Mouse (Mus musculus) splenic B cell, adult 2 months (primary cell): ENCODE data around the gene Sox5.

Experiments
- DNase-seq: peaks from one replicate; pipeline ENCODE4 v3.0.0-alpha.2; 2011; ENCODE audit warnings: low read depth, low spot score
- H3K27me3 ChIP-seq: 2 replicates; pipeline ENCODE4 v1.6.1; 2012; ENCODE audit warnings: mild to moderate bottlenecking, low read length, moderate library complexity, mixed read lengths; ENCODE audit not compliant: control insufficient read depth, poor library complexity, insufficient read depth, severe bottlenecking
- H3K36me3 ChIP-seq: 2 replicates; pipeline ENCODE4 v1.6.1; 2012; ENCODE audit warnings: mild to moderate bottlenecking, low read length, moderate library complexity, mixed read lengths; ENCODE audit not compliant: control insufficient read depth, poor library complexity, insufficient read depth, severe bottlenecking

Sox5 gene

DNA sequence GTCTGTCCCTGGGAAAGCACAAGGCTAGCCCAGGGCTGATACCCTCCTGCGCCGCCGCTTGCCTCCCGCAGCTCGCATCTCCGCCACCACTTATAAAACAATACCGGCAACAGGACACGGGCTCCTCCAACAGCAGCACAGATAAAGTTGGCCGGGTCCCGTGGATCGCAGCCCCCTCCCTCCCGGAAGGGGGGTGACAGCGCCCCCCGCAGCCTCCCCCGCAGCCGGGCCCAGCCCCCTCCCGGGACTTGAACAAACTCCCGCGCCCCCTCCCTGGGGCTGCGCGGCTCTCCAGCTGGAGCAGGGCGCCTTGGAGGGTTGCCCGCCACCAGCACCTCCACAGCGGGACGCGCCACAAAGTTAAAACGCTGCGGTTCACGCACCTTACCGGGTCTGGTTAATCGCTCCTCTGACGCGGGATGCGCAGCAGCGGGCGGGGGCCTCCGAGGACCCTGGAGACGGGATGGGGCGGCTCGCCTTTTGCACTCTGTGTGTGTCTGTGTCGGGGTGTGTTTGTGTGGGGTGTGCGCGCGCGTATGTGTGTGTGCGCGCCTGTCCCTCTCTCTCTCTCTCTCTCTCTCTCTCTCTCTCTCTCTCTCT, at the start of gene Sox5:
Gene Sox5, minus strand, starts transcription at position 547 of the 600 bp plus-strand sequence.
- H3K27me3 ChIP-seq, result peaks cover 6% of the 10 kb centered on the region
- peak; percentile 49 for DNase-seq
- no peaks in the 10 kb centered on the region for H3K36me3 ChIP-seq

DNA sequence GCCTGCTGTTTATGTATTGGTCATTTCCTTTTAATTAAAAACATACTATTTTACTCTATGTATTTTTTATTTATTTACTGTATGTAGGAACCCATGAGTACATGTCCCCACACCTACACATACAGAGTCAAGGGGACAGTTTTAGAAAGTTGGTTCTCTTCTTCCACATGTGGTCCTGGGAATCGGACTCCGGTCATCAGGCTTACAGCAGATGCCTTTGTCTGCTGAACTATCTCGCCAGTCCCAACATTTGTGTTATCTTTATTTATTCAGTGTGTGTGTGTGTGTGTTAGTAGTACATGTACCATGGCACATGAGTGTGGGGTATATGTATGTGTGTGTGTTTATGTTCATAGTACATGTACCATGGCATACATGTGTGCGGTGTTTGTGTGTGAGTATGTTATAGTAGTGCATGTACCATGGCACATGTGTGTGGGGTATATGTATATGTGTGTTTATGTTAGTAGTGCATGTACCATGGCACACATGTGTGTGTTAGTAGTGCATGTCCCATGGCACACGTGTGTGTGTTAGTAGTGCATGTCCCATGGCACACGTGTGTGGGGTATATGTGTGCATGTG, 43.3 kb upstream of the Sox5 start:
- no peak for DNase-seq
- H3K36me3 ChIP-seq, result no peaks in the 10 kb centered on the region
- H3K27me3 ChIP-seq, result no peaks in the 10 kb centered on the region

DNA sequence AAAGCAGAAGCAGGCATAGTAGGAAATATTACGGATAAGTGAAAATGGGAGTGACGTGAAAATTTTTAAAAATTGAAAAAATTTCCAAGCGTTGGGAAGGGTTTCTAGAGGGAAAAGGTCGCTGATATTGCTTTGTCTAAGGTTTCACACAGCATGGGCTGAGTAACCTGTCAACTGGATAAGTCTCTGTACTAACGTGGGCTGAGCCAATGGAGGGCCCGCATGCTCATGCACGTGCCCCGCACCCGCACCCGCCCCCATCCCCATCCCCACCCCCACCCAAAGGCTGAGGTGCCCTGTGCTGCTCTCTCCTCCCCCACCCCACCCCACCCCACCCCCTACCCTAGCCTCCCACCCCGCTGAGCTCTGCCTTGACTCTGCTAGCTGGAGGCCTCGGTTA, 42.4 kb upstream of the Sox5 start:
- Histone ChIP-seq H3K36me3 (no peaks in the 10 kb centered on the region), H3K27me3 (no peaks in the 10 kb centered on the region)
- DNase-seq, result no peak

DNA sequence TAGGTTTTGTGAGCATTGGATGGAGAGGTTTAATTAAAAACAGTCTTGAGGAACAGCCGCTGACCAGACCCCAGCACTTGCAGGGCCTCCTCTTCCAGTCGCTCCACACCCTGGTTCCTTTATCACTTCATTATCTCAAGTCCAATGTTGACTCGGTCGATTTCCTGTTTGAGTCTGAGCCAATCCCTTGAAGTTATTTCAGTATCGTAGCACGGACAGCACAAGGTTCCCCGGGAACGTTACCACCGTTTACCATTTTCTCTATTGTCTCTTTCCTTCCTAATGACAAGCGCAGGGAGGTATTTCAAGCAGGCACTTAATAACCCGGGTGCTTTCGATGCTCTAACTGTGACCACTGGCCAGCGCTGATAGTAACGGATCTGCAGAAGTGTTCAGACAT, 40.8 kb upstream of the Sox5 start:
- no peak for DNase-seq
- no peaks in the 10 kb centered on the region for H3K27me3 ChIP-seq

DNA sequence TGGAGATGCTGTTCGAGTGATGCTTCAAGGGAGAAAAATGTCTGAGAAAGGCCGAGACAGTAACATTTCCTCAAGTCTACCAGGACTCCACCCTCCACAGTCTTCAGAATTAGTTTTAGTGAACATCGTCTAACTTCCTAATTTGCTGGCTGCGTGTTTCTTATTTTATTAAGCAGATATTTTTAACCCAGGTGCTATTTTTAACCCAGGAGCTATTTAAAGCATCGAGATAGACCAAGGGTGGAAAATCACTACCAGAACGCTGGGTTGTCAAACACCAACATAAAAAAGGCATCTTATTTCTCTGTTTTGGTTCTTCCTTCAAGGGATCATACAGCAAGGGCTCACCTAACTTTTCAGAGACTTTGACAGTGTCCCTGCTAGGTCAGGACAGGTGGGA, 39.2 kb upstream of the Sox5 start:
- peak; percentile 54 for DNase-seq
- no peaks in the 10 kb centered on the region for H3K27me3 ChIP-seq
- H3K36me3 ChIP-seq, result no peaks in the 10 kb centered on the region

More for the DNA sequence above, 40.8 kb upstream of the Sox5 start:
- H3K36me3 ChIP-seq, result no peaks in the 10 kb centered on the region

DNA sequence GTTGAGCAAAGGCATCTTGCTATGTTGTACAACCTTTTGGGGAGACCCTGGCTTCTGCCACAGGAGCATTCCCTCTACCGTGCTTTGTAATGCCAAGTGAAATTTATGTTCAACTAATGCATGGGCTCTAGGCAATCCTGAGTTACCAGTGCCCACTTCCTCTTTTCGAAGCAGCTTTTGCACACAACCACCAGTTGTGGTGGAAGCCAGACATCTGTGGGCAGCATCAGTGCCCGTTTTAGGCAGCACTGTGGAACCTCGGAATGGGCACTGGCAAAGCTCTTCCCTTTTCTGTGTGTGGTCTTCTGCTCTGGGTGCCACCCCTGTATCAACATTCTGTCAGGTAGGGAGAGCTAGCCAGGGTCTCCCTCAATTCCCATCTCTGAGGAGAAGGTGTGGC, 36.2 kb upstream of the Sox5 start:
- no peaks in the 10 kb centered on the region for H3K27me3 ChIP-seq
- H3K36me3 ChIP-seq, result no peaks in the 10 kb centered on the region
- peak; percentile 77 for DNase-seq

DNA sequence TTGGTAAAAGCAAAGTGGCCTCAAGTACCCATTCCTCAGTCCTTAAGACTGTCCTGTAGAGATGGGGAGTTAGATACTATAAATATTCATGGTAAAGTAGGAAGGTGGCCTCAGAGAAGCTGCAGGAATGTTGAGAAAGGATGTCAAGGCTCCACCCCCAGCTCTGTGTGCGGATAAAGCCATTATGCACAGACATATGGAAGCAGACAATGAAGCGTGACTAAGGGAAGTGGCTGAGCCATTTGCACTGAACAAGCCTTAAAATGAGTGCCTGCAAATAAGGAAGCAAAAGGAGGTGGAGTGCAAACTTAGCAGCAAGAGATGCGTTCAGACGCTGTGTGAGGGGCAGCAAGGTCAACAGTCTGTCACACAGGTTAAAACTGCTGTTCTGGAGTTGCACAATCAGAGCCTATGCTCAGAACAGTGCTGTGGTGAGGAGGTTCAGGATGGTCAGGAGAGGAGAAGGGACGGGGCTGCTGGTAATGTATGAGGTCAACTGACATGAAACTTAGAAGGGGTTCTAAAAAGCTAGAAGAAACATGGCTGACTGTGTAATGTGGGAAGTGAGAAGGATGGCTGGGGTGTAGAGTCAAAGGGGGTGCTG, 35.7 kb upstream of the Sox5 start:
- no peaks in the 10 kb centered on the region for H3K36me3 ChIP-seq
- DNase-seq, result peak; percentile 47
- H3K27me3 ChIP-seq, result no peaks in the 10 kb centered on the region

DNA sequence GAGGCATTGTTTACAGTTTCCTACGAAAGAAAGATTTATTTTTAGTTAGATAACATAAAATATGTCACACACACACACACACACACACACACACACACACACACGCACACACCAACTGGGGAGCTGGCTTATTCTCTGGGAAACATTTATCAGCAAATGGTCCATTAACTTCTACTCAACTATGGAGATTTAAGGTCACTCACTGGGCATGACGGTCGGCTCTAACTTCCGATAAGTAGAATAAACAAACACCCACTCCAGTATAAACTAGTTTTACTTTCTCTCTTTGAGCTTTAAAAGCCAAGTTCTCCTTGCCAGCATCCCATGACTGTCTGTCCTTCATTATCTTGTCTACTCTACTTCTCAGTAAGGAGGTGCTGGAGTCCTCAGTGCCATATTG, 33.8 kb upstream of the Sox5 start:
- Histone ChIP-seq H3K27me3 (no peaks in the 10 kb centered on the region), H3K36me3 (no peaks in the 10 kb centered on the region)
- no peak for DNase-seq

DNA sequence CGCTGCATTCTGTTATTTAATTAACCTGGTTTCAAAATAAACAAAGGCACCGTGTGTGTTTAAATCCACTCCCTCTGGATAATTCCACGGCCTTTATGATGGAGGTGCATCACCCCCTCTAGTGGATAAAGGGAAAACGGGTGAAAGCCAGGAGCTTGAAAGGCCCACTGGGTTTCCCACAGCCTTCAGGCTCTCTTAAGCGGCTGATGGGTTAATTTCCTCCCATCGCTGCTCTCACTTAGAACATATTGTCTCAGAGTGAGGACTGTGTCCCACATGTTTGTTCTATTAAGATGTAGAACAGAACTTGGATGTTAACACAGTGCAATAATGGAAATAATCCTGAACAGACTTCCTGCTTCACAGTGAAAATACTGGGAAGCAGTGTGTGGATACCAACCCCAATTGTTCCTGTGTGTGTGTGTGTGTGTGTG, 33.2 kb upstream of the Sox5 start:
- H3K27me3 ChIP-seq, result no peaks in the 10 kb centered on the region
- H3K36me3 ChIP-seq, result no peaks in the 10 kb centered on the region
- no peak for DNase-seq

DNA sequence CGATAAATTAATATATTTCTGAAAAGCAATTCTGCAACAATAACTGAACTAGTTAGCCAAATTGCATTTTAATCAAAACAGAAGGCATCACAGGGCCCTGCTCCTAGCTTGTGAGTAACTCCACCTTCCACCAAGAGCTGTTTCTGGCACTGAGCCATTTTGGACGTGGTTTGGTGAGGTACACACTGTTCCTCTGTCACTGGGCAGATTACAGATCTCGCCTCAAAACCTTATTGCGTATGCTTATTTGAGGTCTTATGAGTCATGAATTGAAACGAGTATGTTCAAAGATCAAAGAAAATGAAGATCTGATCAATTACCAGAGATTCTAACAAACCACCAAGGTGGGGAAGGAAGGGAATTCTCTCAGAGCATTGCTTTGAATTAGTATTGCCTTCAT, 22.5 kb upstream of the Sox5 start:
- DNase-seq, result no peak

DNA sequence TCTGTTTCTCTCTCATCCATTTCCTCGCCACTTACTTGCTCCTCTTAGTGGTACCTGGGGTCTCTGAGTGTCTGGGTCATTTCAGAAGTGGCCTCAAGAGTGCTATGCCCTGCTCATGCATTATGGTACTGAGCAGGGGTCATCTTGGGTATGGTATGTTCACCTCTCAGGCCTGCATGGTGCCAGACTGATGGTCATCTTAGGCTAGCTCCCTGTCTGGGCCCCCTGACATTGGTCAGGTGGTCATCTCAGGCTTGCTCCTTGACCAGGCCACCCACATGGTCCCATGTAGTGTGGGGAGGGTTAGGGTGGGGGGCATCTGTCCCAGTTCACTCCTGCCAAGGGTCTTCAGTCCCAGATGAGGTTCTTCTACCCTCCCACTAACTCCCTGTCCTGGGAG, 21.3 kb upstream of the Sox5 start:
- H3K27me3 ChIP-seq, result no peaks in the 10 kb centered on the region
- no peaks in the 10 kb centered on the region for H3K36me3 ChIP-seq
- DNase-seq, result no peak

More for the DNA sequence above, 22.5 kb upstream of the Sox5 start:
- H3K36me3 ChIP-seq, result no peaks in the 10 kb centered on the region
- H3K27me3 ChIP-seq, result no peaks in the 10 kb centered on the region

DNA sequence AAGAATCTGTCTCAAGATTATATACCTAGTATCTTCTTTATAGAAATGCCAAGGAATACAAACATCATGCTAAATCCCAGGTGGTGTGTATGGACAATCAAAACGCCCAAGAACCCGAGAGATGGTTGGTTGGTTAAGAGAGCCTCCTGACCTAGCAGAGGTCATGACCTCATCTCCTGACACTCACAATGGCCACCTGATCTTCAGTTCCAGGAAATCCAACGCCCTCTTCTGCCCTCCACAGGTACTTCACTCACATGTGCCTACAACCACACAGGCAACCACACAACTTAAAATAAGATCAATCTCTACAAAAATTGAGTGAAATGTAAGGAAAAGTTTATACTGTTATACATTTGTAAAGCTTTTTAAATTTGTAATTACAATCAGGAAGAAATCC, 12.6 kb upstream of the Sox5 start:
- Histone ChIP-seq H3K27me3 (no peaks in the 10 kb centered on the region), H3K36me3 (no peaks in the 10 kb centered on the region)
- no peak for DNase-seq

DNA sequence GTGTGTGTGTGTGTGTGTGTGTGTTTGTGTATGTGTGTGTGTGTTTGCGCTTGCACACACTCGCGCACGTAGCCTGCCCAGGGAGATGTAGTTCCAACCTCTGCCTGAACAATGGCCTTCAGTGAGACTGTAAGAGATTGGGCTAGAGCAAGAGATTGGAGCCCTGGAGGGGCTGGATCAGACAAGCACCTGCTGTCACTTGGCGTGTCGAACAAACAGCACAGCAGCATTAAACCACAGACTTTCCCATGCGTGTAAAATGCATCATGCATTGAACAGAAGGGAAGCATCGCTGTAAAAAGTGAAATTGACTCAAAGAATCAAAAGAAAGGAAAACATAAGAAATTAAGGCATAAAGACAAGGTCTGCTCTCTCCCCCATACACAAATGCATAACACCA, 11.1 kb upstream of the Sox5 start:
- no peak for DNase-seq
- H3K36me3 ChIP-seq, result no peaks in the 10 kb centered on the region
- H3K27me3 ChIP-seq, result no peaks in the 10 kb centered on the region

DNA sequence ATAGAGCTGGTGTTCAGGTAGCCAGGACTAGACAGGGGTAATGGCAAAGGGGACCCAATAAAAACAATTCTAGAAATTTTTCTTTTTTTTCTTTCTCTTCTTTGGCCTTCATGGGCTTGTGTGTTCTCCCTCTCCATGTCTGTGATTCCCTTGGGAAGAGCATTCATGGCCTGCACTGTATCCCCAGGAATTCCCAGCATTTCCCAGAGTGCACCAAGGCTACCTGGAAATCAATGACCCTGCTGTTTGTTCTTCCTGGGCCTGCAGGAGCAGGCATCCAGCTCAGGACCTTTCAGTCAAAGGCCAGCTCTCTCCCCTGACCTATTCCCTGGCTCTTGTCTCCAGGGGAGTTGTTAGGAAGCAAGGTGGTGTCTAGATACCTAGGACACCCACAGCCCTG, 1.5 kb upstream of the Sox5 start:
- H3K27me3 ChIP-seq, result peaks cover 6% of the 10 kb centered on the region
- no peaks in the 10 kb centered on the region for H3K36me3 ChIP-seq
- no peak for DNase-seq

DNA sequence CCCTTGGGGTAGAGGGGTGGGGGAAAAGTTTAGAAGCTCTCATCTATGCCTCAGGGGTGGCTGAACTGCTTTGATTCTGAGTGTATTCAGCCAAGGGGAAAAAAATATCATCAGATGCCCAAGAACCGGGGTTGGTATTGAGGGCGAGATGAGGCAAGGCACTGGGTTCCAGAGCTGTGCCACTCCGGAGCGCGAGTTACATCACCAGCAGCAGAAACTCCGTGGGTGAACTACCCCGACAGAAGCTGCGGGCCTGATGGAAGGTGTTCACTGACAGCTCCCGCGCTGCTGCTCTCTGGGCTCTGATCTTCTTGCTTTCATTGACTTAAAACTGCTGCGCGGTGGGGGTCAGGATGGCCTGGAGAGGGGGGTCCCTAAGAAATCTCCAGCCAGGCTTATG, 1.1 kb upstream of the Sox5 start:
- DNase-seq, result peak; percentile 12
- Histone ChIP-seq H3K27me3 (peaks cover 6% of the 10 kb centered on the region), H3K36me3 (no peaks in the 10 kb centered on the region)
